Mouse (Mus musculus) embryonic fibroblast, embryonic 13.5 days (primary cell): ENCODE results near the gene Gorasp2. TPM values are rescaled to one million over a fixed set of nuclear protein-coding genes. Genes with fewer than 3 reads are reported as not detected.

Experiments used
- H3K27ac ChIP-seq: 2 replicates; pipeline ENCODE4 v1.5.1; 2012; ENCODE audit warnings: low read length, control low read depth, inconsistent platforms; ENCODE audit not compliant: insufficient read depth
- H3K4me1 ChIP-seq: 2 replicates; pipeline ENCODE4 v1.6.1; 2011; ENCODE audit warnings: low read length; ENCODE audit not compliant: control insufficient read depth, insufficient read depth
- H3K4me3 ChIP-seq: 2 replicates; pipeline ENCODE4 v1.5.1; 2011; ENCODE audit warnings: mild to moderate bottlenecking, control low read depth, low read length; ENCODE audit not compliant: insufficient read depth
- CTCF ChIP-seq: IDR thresholded peaks from 2 replicates; pipeline ENCODE4 v1.5.1; 2011; ENCODE audit warnings: mild to moderate bottlenecking, control low read depth, low read length, moderate library complexity, borderline replicate concordance; ENCODE audit not compliant: insufficient read depth
- POLR2A ChIP-seq: IDR thresholded peaks from 2 replicates; pipeline ENCODE4 v1.6.1; 2011; ENCODE audit warnings: low read depth, mild to moderate bottlenecking, control low read depth, low read length, moderate library complexity
- polyA plus RNA-seq: library from polyadenylated mRNA; stranded (reverse); fragments of >200 nt; gene quantifications from 2 replicates; pipeline ENCODE4 v1.2.4, GENCODE M21; 2011; ENCODE audit warnings: low read depth; ENCODE audit not compliant: missing spikeins, insufficient read length

Gorasp2 gene
- polyA plus RNA-seq, 1 experiment = 162 TPM

GRCm38 (mm10) chr2:70629921-70630320, 31.5 kb upstream of the Gorasp2 start:
- Histone ChIP-seq H3K4me3 (no peak overlapping the region), H3K27ac (no peak overlapping the region), H3K4me1 (no peaks in the 10 kb centered on the region)
- TF ChIP-seq CTCF (no peak), POLR2A (no peak)

GRCm38 (mm10) chr2:70631321-70631720, 30.1 kb upstream of the Gorasp2 start:
- H3K4me1 ChIP-seq = no peaks in the 10 kb centered on the region
- H3K27ac ChIP-seq = no peak overlapping the region
- no peak for TF ChIP-seq POLR2A
- TF ChIP-seq CTCF = no peak
- no peak overlapping the region for H3K4me3 ChIP-seq

- H3K4me1 ChIP-seq = no peaks in the 10 kb centered on the region
- TF ChIP-seq POLR2A (no peak), CTCF (no peak)
- H3K4me3 ChIP-seq = no peak overlapping the region
- H3K27ac ChIP-seq = no peak overlapping the region
These were observed 29.0 kb upstream of the Gorasp2 start for GRCm38 (mm10) chr2:70632412-70632811.

- Histone ChIP-seq H3K4me1 (no peaks in the 10 kb centered on the region), H3K4me3 (no peak overlapping the region), H3K27ac (no peak overlapping the region)
- TF ChIP-seq POLR2A (no peak), CTCF (no peak)
These were observed 27.2 kb upstream of the Gorasp2 start for GRCm38 (mm10) chr2:70634028-70634690.

- no peak overlapping the region for H3K27ac ChIP-seq
- H3K4me1 ChIP-seq = no peaks in the 10 kb centered on the region
- TF ChIP-seq CTCF = no peak
- no peak for TF ChIP-seq POLR2A
- H3K4me3 ChIP-seq = no peak overlapping the region
These were observed 20.4 kb upstream of the Gorasp2 start for GRCm38 (mm10) chr2:70640968-70641367.

- TF ChIP-seq POLR2A = no peak
- no peak overlapping the region for H3K27ac ChIP-seq
- H3K4me3 ChIP-seq = no peak overlapping the region
- no peaks in the 10 kb centered on the region for H3K4me1 ChIP-seq
These were observed 18.3 kb upstream of the Gorasp2 start for GRCm38 (mm10) chr2:70642971-70643565.

- Histone ChIP-seq H3K4me1 (no peaks in the 10 kb centered on the region; the same call in 1 of the 2 replicates), H3K4me3 (no peak overlapping the region), H3K27ac (no peak overlapping the region)
- no peak for TF ChIP-seq POLR2A
- no peak for TF ChIP-seq CTCF
These were observed 16.1 kb upstream of the Gorasp2 start for GRCm38 (mm10) chr2:70645266-70645780.

- TF ChIP-seq POLR2A (no peak), CTCF (no peak)
- no peak overlapping the region for H3K27ac ChIP-seq
- H3K4me3 ChIP-seq = no peak overlapping the region
- no peaks in the 10 kb centered on the region; the same call in 1 of the 2 replicates for H3K4me1 ChIP-seq
These were observed 13.7 kb upstream of the Gorasp2 start for GRCm38 (mm10) chr2:70647681-70648080.

- no peak overlapping the region for H3K27ac ChIP-seq
- H3K4me1 ChIP-seq = no peaks in the 10 kb centered on the region; the same call in 1 of the 2 replicates
- no peak overlapping the region for H3K4me3 ChIP-seq
- TF ChIP-seq POLR2A (no peak), CTCF (no peak)
These were observed 13.1 kb upstream of the Gorasp2 start for GRCm38 (mm10) chr2:70648271-70648670.

GRCm38 (mm10) chr2:70649471-70649870, 11.9 kb upstream of the Gorasp2 start:
- TF ChIP-seq CTCF = no peak
- no peak for TF ChIP-seq POLR2A
- H3K4me3 ChIP-seq = no peak overlapping the region
- H3K4me1 ChIP-seq = no peaks in the 10 kb centered on the region; the same call in 1 of the 2 replicates

More at GRCm38 (mm10) chr2:70649471-70649870, 11.9 kb upstream of the Gorasp2 start:
- H3K27ac ChIP-seq = no peak overlapping the region
